Mouse (Mus musculus): Measurements from ENCODE around the gene Slc25a21. TPM values are rescaled to one million over a fixed set of nuclear protein-coding genes. Genes with fewer than 3 reads are reported as not detected.

The Slc25a21 gene
- polyA plus RNA-seq, 1 experiment from 2014 or later: 3.1 TPM

DNA sequence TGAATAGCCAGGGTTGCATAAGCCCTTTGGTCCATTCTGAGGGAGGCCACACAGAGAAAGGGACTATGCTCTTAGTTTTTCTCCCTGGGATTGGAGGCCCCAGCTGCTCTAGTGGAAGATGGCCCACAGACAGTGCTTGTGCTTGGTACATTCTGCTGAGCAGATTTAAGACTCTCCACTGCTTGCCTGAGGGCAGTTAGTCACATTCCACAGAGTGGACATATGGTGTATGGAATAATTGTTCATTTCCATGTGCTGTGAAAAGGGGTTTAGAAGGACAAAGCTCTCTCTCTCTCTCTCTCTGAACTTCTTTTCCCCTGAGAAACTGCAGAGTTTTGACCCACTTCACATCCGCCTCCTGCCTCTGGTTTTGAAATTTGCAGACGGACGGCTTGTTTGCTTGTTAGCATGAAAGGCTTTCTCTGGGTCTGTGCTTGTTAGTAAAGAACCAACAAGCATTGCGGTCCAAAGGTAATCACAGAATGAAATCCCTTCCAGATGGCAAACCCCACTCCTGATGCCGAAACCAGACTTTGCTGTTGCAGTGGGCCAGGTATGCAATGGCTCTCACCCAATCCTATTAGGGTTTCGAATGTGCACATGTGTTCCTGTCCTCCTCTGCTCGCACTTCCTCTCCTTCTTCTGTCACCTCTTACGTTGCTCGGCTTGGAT lies 527.7 kb downstream of the Slc25a21 start:
- no peaks in the 10 kb centered on the region for H3K9me3 ChIP-seq (replicated peaks)
- H3K36me3 ChIP-seq: no peaks in the 10 kb centered on the region
- WGBS: 87% methylated on average over 9 of the region's 9 CpGs
- H3K4me2 ChIP-seq: no peak overlapping the region
- no peak overlapping the region for H3K4me3 ChIP-seq (replicated peaks)
- no peak overlapping the region for H3K27ac ChIP-seq
- ATAC-seq (replicated peaks; ENCODE audit: low FRiP score): no peak
- peaks cover 2% of the 10 kb centered on the region; the same call in 1 of the 2 replicates for H3K27me3 ChIP-seq
- no peak overlapping the region for H3K9ac ChIP-seq
- H3K4me1 ChIP-seq: no peaks in the 10 kb centered on the region

Other genes starting within 250 kb of the Slc25a21 start
- 79.8 and 80.4 TPM in 2 replicates for gene Prps1l3, start 32.9 kb upstream of the Slc25a21 start, polyA plus RNA-seq (2015; fragmentation: Nextera tagmentation; extraction: Ambion mirVana)
- gene Mipol1, start 33.0 kb upstream of the Slc25a21 start, polyA plus RNA-seq (2015; fragmentation: Nextera tagmentation; extraction: Ambion mirVana): 12.1 and 13.6 TPM in 2 replicates